Mouse (Mus musculus) olfactory bulb, adult 2 months (tissue): ENCODE data around the gene Tnip1.

Experiments used
- CTCF ChIP-seq: fragments of 200-500 bp; IDR thresholded peaks from 2 replicates; pipeline ENCODE4 v1.5.1; 2012; ENCODE audit warnings: low read depth, mild to moderate bottlenecking, low read length, moderate library complexity; ENCODE audit not compliant: insufficient read depth
- POLR2A ChIP-seq: fragments of 200-500 bp; IDR thresholded peaks from 2 replicates; pipeline ENCODE4 v1.6.1; 2012; ENCODE audit warnings: mild to moderate bottlenecking, low read depth, low read length, moderate library complexity; ENCODE audit not compliant: insufficient read depth

DNA sequence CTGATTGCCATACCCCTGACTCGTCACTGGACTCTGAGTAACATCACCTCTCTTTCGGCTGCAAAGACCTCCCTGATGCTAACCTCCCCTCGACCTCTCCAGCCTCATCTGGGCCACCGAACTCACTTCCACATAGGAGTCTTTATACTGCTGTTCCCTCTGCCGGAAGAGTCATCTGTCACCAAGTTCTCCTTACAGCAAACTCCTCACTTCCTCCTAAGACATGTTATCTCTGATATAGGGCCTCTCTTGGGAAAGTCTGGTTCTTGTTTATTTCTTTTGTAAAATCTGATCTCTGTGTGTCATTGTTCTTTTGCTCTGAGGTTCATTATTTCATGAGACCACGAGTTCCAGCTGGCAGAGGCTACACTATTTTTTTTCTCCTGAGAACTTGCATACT, 45.5 kb upstream of the Tnip1 start:
- no peak for TF ChIP-seq CTCF
- TF ChIP-seq POLR2A, result no peak
